24 mouse cellular contexts compared by ENCODE assay signal in the genomic region with DNA sequence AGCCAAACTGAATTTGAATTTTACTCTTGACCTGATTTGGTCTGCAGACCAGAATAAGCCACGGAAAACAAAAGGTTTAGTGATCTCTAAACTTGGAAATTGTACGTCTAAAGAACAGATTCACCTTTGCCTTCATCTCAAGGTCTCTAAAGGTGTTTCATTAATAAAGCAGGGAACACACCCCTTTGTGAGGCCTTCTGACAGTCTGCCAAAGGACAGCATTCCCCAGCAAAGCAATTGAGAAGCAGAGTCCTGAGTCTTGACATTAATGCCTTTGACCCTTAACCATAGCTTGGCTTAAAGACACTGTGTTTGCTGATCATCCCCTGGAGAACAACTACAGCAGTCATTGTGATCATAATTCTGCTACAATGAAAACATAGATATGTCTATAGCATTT.
DNase-seq lines count a peak whose midpoint lies in the region; ATAC-seq lines count a peak whose summit lies in the region.
"Had no signal": no experiment of that assay in that cellular context is flagged by ENCODE, and none has a peak within 500 bp of the region (broad histone marks: within the 10 kb centered on the region; RNA-seq: fewer than 3 reads in every experiment).

No protein-coding gene starts in this region.

- no peak overlapping the region for H3K9ac ChIP-seq in kidney, embryonic 16.5 days (replicated peaks; ENCODE audit: low read length)
- H3K9ac ChIP-seq: embryonic facial prominence, embryonic 12.5 days; forebrain, embryonic 13.5 days had no signal

- H3K27me3 ChIP-seq in kidney, embryonic 16.5 days (ENCODE audit: insufficient read depth, low read length): no peaks in the 10 kb centered on the region
- H3K27me3 ChIP-seq: CH12.LX; embryonic facial prominence, embryonic 12.5 days; forebrain, embryonic 13.5 days; Patski had no signal

- H3K4me1 ChIP-seq in kidney, embryonic 16.5 days (ENCODE audit: insufficient read depth, low read length): no peaks in the 10 kb centered on the region
- H3K4me1 ChIP-seq: embryonic facial prominence, embryonic 10.5 days; embryonic facial prominence, embryonic 12.5 days had no signal

- no peak overlapping the region for H3K4me3 ChIP-seq in kidney, embryonic 16.5 days (ENCODE audit: low read length)
- H3K4me3 ChIP-seq: embryonic facial prominence, embryonic 10.5 days; embryonic facial prominence, embryonic 12.5 days; forebrain, embryonic 13.5 days had no signal

- no peaks in the 10 kb centered on the region for H3K9me3 ChIP-seq in kidney, embryonic 16.5 days (ENCODE audit: low read length)
- H3K9me3 ChIP-seq: embryonic facial prominence, embryonic 10.5 days; embryonic facial prominence, embryonic 12.5 days; forebrain, embryonic 13.5 days had no signal

- ATAC-seq in kidney, embryonic 16.5 days (ENCODE audit: low FRiP score, low TSS enrichment): no peak
- ATAC-seq: activated CD4-positive, CD25-positive, alpha-beta regulatory T cell, adult 4 months; CD4-positive, CD25-positive, alpha-beta regulatory T cell, adult 4 months; forebrain, embryonic 13.5 days; Patski had no signal

- H3K36me3 ChIP-seq in kidney, embryonic 16.5 days (ENCODE audit: insufficient read depth, low read length): no peaks in the 10 kb centered on the region
- H3K36me3 ChIP-seq: embryonic facial prominence, embryonic 10.5 days; embryonic facial prominence, embryonic 12.5 days; G1E had no signal

- H3K4me2 ChIP-seq in kidney, embryonic 16.5 days (replicated peaks; ENCODE audit: low read depth, low read length): no peak overlapping the region
- H3K4me2 ChIP-seq: embryonic facial prominence, embryonic 12.5 days; forebrain, embryonic 13.5 days had no signal

- peak; percentile 24 for DNase-seq in kidney, adult 11 months
- DNase-seq in kidney, adult 8-10 months: peak; percentile 33 to 63
- DNase-seq in kidney, adult 18-20 months: no peak
- DNase-seq in kidney, postnatal 14 days: peak; percentile 5
- DNase-seq in kidney, postnatal 10 days: no peak
- DNase-seq in kidney, postnatal 36 days: peak; percentile 52 to 53
- DNase-seq: adrenal gland, adult 8-10 months; adrenal gland, postnatal 14 days; adrenal gland, postnatal 36 days; B cell, adult 2 months; cerebellum, adult 11-12 months; cerebellum, adult 2 months; cerebellum, adult 9-10 months; cerebellum, postnatal 10 days; cerebellum, postnatal 25 days had no signal

- 74% methylated on average over 2 of the region's 2 CpGs for WGBS in kidney, embryonic 16.5 days

- no peak overlapping the region for H3K27ac ChIP-seq in kidney, embryonic 16.5 days (ENCODE audit: low read length)
- H3K27ac ChIP-seq: embryonic facial prominence, embryonic 10.5 days; embryonic facial prominence, embryonic 12.5 days; forebrain, embryonic 13.5 days had no signal

Comparison
In these comparisons a context has a peak if more than half of its experiments do, and no peak if none do; other contexts are left out.
1. DNase-seq: peak in kidney, adult 11 months (single experiment), kidney, adult 8-10 months (2 of 2), kidney, postnatal 14 days (single experiment) and kidney, postnatal 36 days (2 of 2); none in kidney, adult 18-20 months (single experiment) and kidney, postnatal 10 days (single experiment).